Mouse (Mus musculus) liver, embryonic 11.5 days (tissue): ENCODE results near the gene Tet3. TPM values are rescaled to one million over a fixed set of nuclear protein-coding genes. Genes with fewer than 3 reads are reported as not detected.

Experiments
- ATAC-seq: fragments of 200-750 bp; cut with Nextera tagmentation; replicated peaks from 2 replicates; pipeline ENCODE4 v1.8.0; 2017; ENCODE audit warnings: moderate number of reproducible peaks, mild to moderate bottlenecking, moderate TSS enrichment, moderate library complexity; ENCODE audit not compliant: low FRiP score
- DNase-seq: peaks from one replicate; pipeline ENCODE4 v3.0.0-alpha.2; 2017; ENCODE audit warnings: low spot score
- H3K27ac ChIP-seq: fragments of 300-500 bp; sonication (generic); 2 replicates; pipeline ENCODE4 v1.5.1; 2014; ENCODE audit warnings: mild to moderate bottlenecking, low read depth, low read length, control low read depth
- H3K27me3 ChIP-seq: fragments of 300-500 bp; sonication (generic); replicated peaks from 2 replicates; pipeline ENCODE4 v1.6.1; 2014; ENCODE audit warnings: low read length, mixed read lengths; ENCODE audit not compliant: control insufficient read depth, insufficient read depth
- H3K36me3 ChIP-seq: fragments of 300-500 bp; sonication (generic); 2 replicates; pipeline ENCODE4 v1.6.1; 2014; ENCODE audit warnings: mild to moderate bottlenecking, low read length, moderate library complexity, mixed read lengths; ENCODE audit not compliant: control insufficient read depth, insufficient read depth
- H3K4me1 ChIP-seq: fragments of 300-500 bp; sonication (generic); replicated peaks from 2 replicates; pipeline ENCODE4 v1.6.1; 2014; ENCODE audit warnings: low read length, mixed read lengths; ENCODE audit not compliant: control insufficient read depth, insufficient read depth
- H3K4me2 ChIP-seq: fragments of 300-500 bp; sonication (generic); 2 replicates; pipeline ENCODE4 v1.6.1; 2014; ENCODE audit warnings: mild to moderate bottlenecking, control low read depth, moderate library complexity
- H3K4me3 ChIP-seq: fragments of 300-500 bp; sonication (generic); 2 replicates; pipeline ENCODE4 v1.5.1; 2014; ENCODE audit warnings: low read depth, low read length, control low read depth
- H3K9ac ChIP-seq: fragments of 300-500 bp; sonication (generic); 2 replicates; pipeline ENCODE4 v1.6.1; 2014; ENCODE audit warnings: low read depth, low read length, control low read depth
- H3K9me3 ChIP-seq: fragments of 300-500 bp; sonication (generic); 2 replicates; pipeline ENCODE4 v1.6.1; 2016; ENCODE audit warnings: low read length, inconsistent platforms, mixed read lengths; ENCODE audit not compliant: control insufficient read depth
- WGBS: fragments of 180-500 bp; shearing (Covaris S2); extraction: QIAGEN DNeasy Blood & Tissue Kit; methylation state at CpG from one replicate; pipeline ENCODE4 v1.1.7; 2014; 5-methylcytosine and 5-hydroxymethylcytosine counted together
- polyA plus RNA-seq: library from polyadenylated mRNA; unstranded; fragments of >200 nt; fragmentation: Nextera tagmentation; extraction: Ambion mirVana; gene quantifications from 2 replicates; pipeline ENCODE4 v1.2.1, GENCODE M21; 2014

The Tet3 gene
- polyA plus RNA-seq = 22.0 and 22.8 TPM in 2 replicates

- H3K4me2 ChIP-seq = peak within 1 kb of the TSS; percentile 96; the same call in 1 of the 2 replicates
- peaks cover 27% of the 10 kb centered on the region for H3K4me1 ChIP-seq
- 45% methylated on average over 4 of the region's 4 CpGs for WGBS
- no peak within 1 kb of the TSS for H3K27ac ChIP-seq
- no peak within 1 kb of the TSS for H3K4me3 ChIP-seq
- H3K9me3 ChIP-seq = no peaks in the 10 kb centered on the region
- no peak for ATAC-seq
- no peak within 1 kb of the TSS for H3K9ac ChIP-seq
- no peak for DNase-seq
- peaks cover 3% of the 10 kb centered on the region; the same call in 1 of the 2 replicates for H3K36me3 ChIP-seq
- no peaks in the 10 kb centered on the region for H3K27me3 ChIP-seq
These were observed at the start of gene Tet3 for GRCm38 (mm10) chr6:83459034-83459644. Gene Tet3 (minus strand): TSS chr6:83459084.

DNA sequence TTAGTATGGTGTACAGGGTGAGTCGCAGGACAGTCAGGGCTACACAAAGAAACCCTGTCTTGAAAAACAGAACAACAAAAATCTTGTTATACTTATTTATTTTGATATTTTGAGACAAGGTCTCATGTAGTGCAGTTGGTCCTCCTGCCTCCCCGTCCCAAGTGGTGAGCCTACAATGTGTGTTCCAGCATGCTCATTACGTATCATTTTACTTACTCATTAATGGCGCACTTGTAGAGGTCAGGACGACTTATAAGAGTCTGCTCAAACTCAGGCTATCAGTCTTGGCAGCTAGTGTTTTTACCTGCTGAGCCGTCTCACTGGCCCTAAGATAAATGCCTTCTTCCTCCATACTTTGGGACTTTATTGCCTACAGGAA lies 48.3 kb upstream of the Tet3 start:
- Histone ChIP-seq H3K27me3 (no peaks in the 10 kb centered on the region), H3K9ac (peak overlapping the region; percentile 57), H3K36me3 (no peaks in the 10 kb centered on the region), H3K4me1 (0 out of 2 replicates have a peak, but pooled peaks cover 7% of the 10 kb centered on the region), H3K9me3 (no peaks in the 10 kb centered on the region), H3K27ac (peak overlapping the region; percentile 97; the same call in 1 of the 2 replicates), H3K4me2 (peak overlapping the region; percentile 73), H3K4me3 (peak overlapping the region; percentile 79)
- 24% methylated on average over 6 of the region's 6 CpGs for WGBS
- DNase-seq (no peak), ATAC-seq (peak; percentile 21)

- H3K27me3 ChIP-seq = no peaks in the 10 kb centered on the region
- ATAC-seq (peak; percentile 96), DNase-seq (peak; percentile 91)
- no peaks in the 10 kb centered on the region for H3K36me3 ChIP-seq
- peak within 1 kb of the TSS; percentile 79 for H3K4me3 ChIP-seq
- 0 out of 2 replicates have a peak, but pooled peaks cover 7% of the 10 kb centered on the region for H3K4me1 ChIP-seq
- under 1% methylated on average over 54 of the region's 54 CpGs for WGBS
- H3K27ac ChIP-seq = peak within 1 kb of the TSS; percentile 97
- H3K4me2 ChIP-seq = peak within 1 kb of the TSS; percentile 73
- peak within 1 kb of the TSS; percentile 79 for H3K9ac ChIP-seq
- no peaks in the 10 kb centered on the region for H3K9me3 ChIP-seq
These were observed 47.6 kb upstream of the Tet3 start, which contains the start of gene Dguok for GRCm38 (mm10) chr6:83506258-83507167. Gene Dguok (minus strand): TSS chr6:83506969.

DNA sequence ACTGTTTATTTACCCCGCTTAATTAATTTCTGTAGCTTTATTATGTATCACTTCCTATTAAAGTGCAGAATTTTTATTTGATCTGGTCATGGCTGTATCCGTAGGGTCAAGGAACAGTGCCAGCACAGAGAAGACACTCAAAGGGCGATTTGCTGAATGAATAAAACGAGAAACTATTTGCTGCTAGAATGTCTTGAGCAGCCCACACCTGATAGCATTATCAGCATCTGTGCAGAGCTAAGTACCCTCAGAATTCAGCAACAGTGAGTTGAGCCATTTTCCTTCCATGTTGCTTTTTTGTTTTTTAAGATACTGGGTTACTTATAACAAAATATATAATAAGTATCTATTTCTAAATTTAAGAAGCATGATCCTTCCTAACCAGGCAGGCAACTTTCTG lies 46.7 kb upstream of the Tet3 start:
- H3K9ac ChIP-seq = peak overlapping the region; percentile 79
- peak overlapping the region; percentile 79 for H3K4me3 ChIP-seq
- H3K4me2 ChIP-seq = peak overlapping the region; percentile 73
- no peaks in the 10 kb centered on the region for H3K36me3 ChIP-seq
- peak overlapping the region; percentile 97 for H3K27ac ChIP-seq
- DNase-seq (no peak), ATAC-seq (no peak)
- no peaks in the 10 kb centered on the region for H3K9me3 ChIP-seq
- H3K27me3 ChIP-seq = no peaks in the 10 kb centered on the region
- 0 out of 2 replicates have a peak, but pooled peaks cover 7% of the 10 kb centered on the region for H3K4me1 ChIP-seq
- 72% methylated on average over 4 of the region's 4 CpGs for WGBS

DNA sequence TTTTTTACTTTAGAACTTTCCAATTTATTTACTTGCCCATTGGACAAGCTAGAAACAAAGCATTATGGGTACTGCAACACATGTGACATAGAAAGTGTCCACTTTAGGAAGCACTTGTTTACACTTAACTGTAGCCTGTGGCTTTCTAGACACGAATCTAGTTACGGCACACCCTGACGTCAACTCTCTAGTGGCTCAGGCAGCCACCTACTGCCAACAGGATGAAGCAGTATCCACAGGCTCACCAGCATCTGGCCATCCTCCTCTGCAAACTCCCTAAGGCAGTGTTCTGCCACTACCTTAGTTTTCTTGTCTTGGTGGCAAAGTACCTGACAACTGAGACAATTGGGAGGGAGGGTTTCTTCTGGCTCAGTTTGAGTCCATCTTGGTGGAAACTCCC lies 44.5 kb upstream of the Tet3 start:
- Histone ChIP-seq H3K4me3 (no peak overlapping the region), H3K4me1 (0 out of 2 replicates have a peak, but pooled peaks cover 7% of the 10 kb centered on the region), H3K27me3 (no peaks in the 10 kb centered on the region), H3K9ac (no peak overlapping the region), H3K27ac (no peak overlapping the region), H3K9me3 (no peaks in the 10 kb centered on the region), H3K36me3 (no peaks in the 10 kb centered on the region), H3K4me2 (no peak overlapping the region)
- 78% methylated on average over 3 of the region's 3 CpGs for WGBS
- DNase-seq (no peak), ATAC-seq (no peak)

- Histone ChIP-seq H3K4me1 (0 out of 2 replicates have a peak, but pooled peaks cover 7% of the 10 kb centered on the region), H3K27me3 (no peaks in the 10 kb centered on the region), H3K4me2 (no peak overlapping the region), H3K9ac (no peak overlapping the region), H3K36me3 (no peaks in the 10 kb centered on the region), H3K4me3 (no peak overlapping the region), H3K27ac (no peak overlapping the region), H3K9me3 (no peaks in the 10 kb centered on the region)
- no peak for ATAC-seq
- WGBS = 79% methylated on average over 3 of the region's 3 CpGs
- DNase-seq = no peak
These were observed 43.8 kb upstream of the Tet3 start for GRCm38 (mm10) chr6:83502656-83503055.

GRCm38 (mm10) chr6:83501524-83502310 lies 42.8 kb upstream of the Tet3 start:
- Histone ChIP-seq H3K36me3 (no peaks in the 10 kb centered on the region), H3K9me3 (no peaks in the 10 kb centered on the region), H3K4me3 (no peak overlapping the region), H3K27me3 (no peaks in the 10 kb centered on the region), H3K27ac (no peak overlapping the region), H3K9ac (no peak overlapping the region), H3K4me1 (0 out of 2 replicates have a peak, but pooled peaks cover 3% of the 10 kb centered on the region), H3K4me2 (no peak overlapping the region)
- 70% methylated on average over 9 of the region's 9 CpGs for WGBS
- DNase-seq (no peak), ATAC-seq (no peak)

- H3K9ac ChIP-seq = no peak overlapping the region
- H3K27ac ChIP-seq = no peak overlapping the region
- H3K4me2 ChIP-seq = no peak overlapping the region
- no peaks in the 10 kb centered on the region for H3K4me1 ChIP-seq
- H3K4me3 ChIP-seq = no peak overlapping the region
- no peak for ATAC-seq
- no peaks in the 10 kb centered on the region for H3K27me3 ChIP-seq
- no peaks in the 10 kb centered on the region for H3K9me3 ChIP-seq
- WGBS = 50% methylated on average over 3 of the region's 3 CpGs
- no peak for DNase-seq
- H3K36me3 ChIP-seq = no peaks in the 10 kb centered on the region
These were observed 41.6 kb upstream of the Tet3 start for GRCm38 (mm10) chr6:83500462-83500861.
